Mouse (Mus musculus): ENCODE measurements around the gene Ankrd22. TPM values are rescaled to one million over a fixed set of nuclear protein-coding genes. Genes with fewer than 3 reads are reported as not detected.

Gene Ankrd22
- polyA plus RNA-seq (2012; rRNA removed): 3.5 and 4.0 TPM in 2 replicates

GRCm38 (mm10) chr19:34165891-34166290 lies at the start of gene Ankrd22:
Gene Ankrd22, minus strand, starts transcription at chr19:34166053.

GRCm38 (mm10) chr19:34192008-34192963 lies 26.4 kb upstream of the Ankrd22 start, which contains the start of gene Stambpl1:
Gene Stambpl1, plus strand, starts transcription at chr19:34192229.

GRCm38 (mm10) chr19:34100633-34101032 lies 65.2 kb downstream of the Ankrd22 start, which contains the start of gene Lipm:
Gene Lipm, plus strand, starts transcription at chr19:34100933.

Other genes with a start within 250 kb of the Ankrd22 start
- not detected in 2 replicates for gene Lipf, start 204.9 kb downstream of the Ankrd22 start, polyA plus RNA-seq (2012; rRNA removed)
- not detected in 2 replicates for gene Lipk, start 157.8 kb downstream of the Ankrd22 start, polyA plus RNA-seq (2012; rRNA removed)
- gene Lipn, start 98.7 kb downstream of the Ankrd22 start, polyA plus RNA-seq (2012; rRNA removed): not detected in 2 replicates
- gene Lipm, start 65.1 kb downstream of the Ankrd22 start, polyA plus RNA-seq (2012; rRNA removed): not detected in 2 replicates
- gene Stambpl1, start 26.2 kb upstream of the Ankrd22 start, polyA plus RNA-seq (2012; rRNA removed): 8.2 and 8.3 TPM in 2 replicates
- 23.9 and 32.2 TPM in 2 replicates for gene Acta2, start 89.5 kb upstream of the Ankrd22 start, polyA plus RNA-seq (2012; rRNA removed)
- 12.1 and 12.7 TPM in 2 replicates for gene Fas, start 124.6 kb upstream of the Ankrd22 start, polyA plus RNA-seq (2012; rRNA removed)

Data from liver, embryonic 18 days (tissue).